Mouse (Mus musculus) embryonic fibroblast, embryonic 13.5 days (primary cell): ENCODE measurements at regions not wholly inside any gene's neighbourhood (a gene's known extent, or its start where the extent isn't known, plus 50 kb on each side); places are given as distances from the start of the nearest gene placed in this dataset.

ENCODE experiments used
- CTCF ChIP-seq: IDR thresholded peaks from 2 replicates; pipeline ENCODE4 v1.5.1; 2011; ENCODE audit warnings: mild to moderate bottlenecking, control low read depth, low read length, moderate library complexity, borderline replicate concordance; ENCODE audit not compliant: insufficient read depth
- POLR2A ChIP-seq: IDR thresholded peaks from 2 replicates; pipeline ENCODE4 v1.6.1; 2011; ENCODE audit warnings: low read depth, mild to moderate bottlenecking, control low read depth, low read length, moderate library complexity

GRCm38 (mm10) chr5:102373309-102373971, 107.8 kb upstream of the Arhgap24 start:
- TF ChIP-seq CTCF (no peak), POLR2A (no peak)
